Mouse (Mus musculus) limb, embryonic 11.5 days (tissue): ENCODE results near the gene Olfr668. TPM values are rescaled to one million over a fixed set of nuclear protein-coding genes. Genes with fewer than 3 reads are reported as not detected.
"Not testable (repeated sequence)": the region's sequence is repeated elsewhere in the genome, so short reads cannot be mapped to it uniquely, and the experiment has no call there.

Experiments
- ATAC-seq: fragments of 200-750 bp; cut with Nextera tagmentation; 2 replicates; pipeline ENCODE4 v1.8.0; 2017; ENCODE audit warnings: low read depth; ENCODE audit not compliant: insufficient number of reproducible peaks, low FRiP score, low TSS enrichment
- DNase-seq: peaks from one replicate; pipeline ENCODE4 v3.0.0-alpha.2; 2015; ENCODE audit warnings: low spot score
- H3K27ac ChIP-seq: fragments of 300-500 bp; sonication (generic); replicated peaks from 2 replicates; pipeline ENCODE4 v1.5.1; 2014; ENCODE audit warnings: low read depth, mild to moderate bottlenecking, low read length
- H3K27me3 ChIP-seq: fragments of 300-500 bp; sonication (generic); 2 replicates; pipeline ENCODE4 v1.6.1; 2014; ENCODE audit warnings: mild to moderate bottlenecking, low read length, mixed read lengths; ENCODE audit not compliant: control insufficient read depth, insufficient read depth
- H3K36me3 ChIP-seq: fragments of 300-500 bp; sonication (generic); 2 replicates; pipeline ENCODE4 v1.6.1; 2014; ENCODE audit warnings: mild to moderate bottlenecking, low read length, moderate library complexity, mixed read lengths; ENCODE audit not compliant: control insufficient read depth, insufficient read depth
- H3K4me1 ChIP-seq: fragments of 300-500 bp; sonication (generic); 2 replicates; pipeline ENCODE4 v1.6.1; 2014; ENCODE audit warnings: low read length, mixed read lengths; ENCODE audit not compliant: control insufficient read depth, insufficient read depth
- H3K4me2 ChIP-seq: fragments of 300-500 bp; sonication (generic); 2 replicates; pipeline ENCODE4 v1.6.1; 2014; ENCODE audit warnings: low read depth, mild to moderate bottlenecking, moderate library complexity; ENCODE audit not compliant: severe bottlenecking
- H3K4me3 ChIP-seq: fragments of 300-500 bp; sonication (generic); 2 replicates; pipeline ENCODE4 v1.5.1; 2014; ENCODE audit warnings: low read depth, low read length
- H3K9ac ChIP-seq: fragments of 300-500 bp; sonication (generic); 2 replicates; pipeline ENCODE4 v1.6.1; 2014; ENCODE audit warnings: mild to moderate bottlenecking, low read length
- H3K9me3 ChIP-seq: fragments of 300-500 bp; sonication (generic); 2 replicates; pipeline ENCODE4 v1.6.1; 2016; ENCODE audit warnings: low read length; ENCODE audit not compliant: control insufficient read depth
- whole genome bisulfite sequencing: fragments of 180-500 bp; shearing (Covaris S2); extraction: QIAGEN DNeasy Blood & Tissue Kit; methylation state at CpG from one replicate; pipeline ENCODE4 v1.1.7; 2014; 5-methylcytosine and 5-hydroxymethylcytosine counted together
- polyA plus RNA-seq: library from polyadenylated mRNA; unstranded; fragments of >200 nt; fragmentation: Nextera tagmentation; extraction: Ambion mirVana; gene quantifications from 2 replicates; pipeline ENCODE4 v1.2.1, GENCODE M21; 2014

Olfr668 gene
- not detected in 2 replicates for polyA plus RNA-seq

- no peak within 1 kb of the TSS for H3K4me2 ChIP-seq
- WGBS, result 81% methylated on average over 1 of the region's 1 CpGs
Measured at GRCm38 (mm10) chr7:104927957-104928356, at the start of gene Olfr668. Gene Olfr668, minus strand, starts transcription at chr7:104928057.

GRCm38 (mm10) chr7:104972507-104972906 is 44.6 kb upstream of the Olfr668 start:
- not testable (repeated sequence) for H3K4me3 ChIP-seq, H3K36me3 ChIP-seq, H3K4me1 ChIP-seq, H3K9me3 ChIP-seq, H3K27me3 ChIP-seq, DNase-seq, H3K27ac ChIP-seq, H3K4me2 ChIP-seq, H3K9ac ChIP-seq, ATAC-seq
- 80% methylated on average over 2 of the region's 2 CpGs for WGBS

More at GRCm38 (mm10) chr7:104927957-104928356, at the start of gene Olfr668:
- Histone ChIP-seq H3K27ac (no peak within 1 kb of the TSS), H3K9me3 (no peaks in the 10 kb centered on the region), H3K4me1 (no peaks in the 10 kb centered on the region), H3K4me3 (no peak within 1 kb of the TSS), H3K9ac (no peak within 1 kb of the TSS), H3K27me3 (no peaks in the 10 kb centered on the region), H3K36me3 (no peaks in the 10 kb centered on the region)
- ATAC-seq, result no peak
- DNase-seq, result no peak

DNA sequence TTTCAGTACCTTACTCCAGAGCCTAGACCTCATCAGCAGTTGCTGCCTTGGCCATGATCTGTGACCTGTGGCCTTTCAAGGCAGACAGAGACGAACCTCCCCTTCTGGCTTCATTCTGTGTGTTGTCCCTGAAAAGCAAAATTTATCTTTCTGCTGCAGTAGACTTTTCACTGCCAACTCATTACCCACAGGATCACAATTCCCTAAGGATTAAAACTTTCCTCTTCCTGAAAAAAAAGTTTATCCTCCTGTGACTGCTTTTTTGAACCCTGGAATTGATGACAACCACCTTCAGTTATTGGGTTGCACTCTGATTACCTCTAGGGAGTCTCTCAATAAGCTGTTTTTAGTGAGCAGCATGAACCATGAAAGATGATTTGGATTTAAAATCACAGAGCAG is 34.7 kb upstream of the Olfr668 start, which contains the start of gene Olfr670:
Olfr670 (minus strand) TSS at position 101 of the 400 bp plus-strand sequence.
- H3K4me2 ChIP-seq, result no peak within 1 kb of the TSS
- H3K27ac ChIP-seq, result no peak within 1 kb of the TSS
- H3K9ac ChIP-seq, result no peak within 1 kb of the TSS
- DNase-seq (no peak), ATAC-seq (no peak)
- H3K27me3 ChIP-seq, result no peaks in the 10 kb centered on the region
- H3K36me3 ChIP-seq, result no peaks in the 10 kb centered on the region
- no peak within 1 kb of the TSS for H3K4me3 ChIP-seq
- WGBS, result 71% methylated on average over 1 of the region's 1 CpGs
- no peaks in the 10 kb centered on the region; the same call in 1 of the 2 replicates for H3K9me3 ChIP-seq
- no peaks in the 10 kb centered on the region for H3K4me1 ChIP-seq

- ATAC-seq, DNase-seq, H3K9ac ChIP-seq, H3K9me3 ChIP-seq, H3K4me2 ChIP-seq, H3K4me1 ChIP-seq, H3K27ac ChIP-seq, H3K36me3 ChIP-seq, H3K4me3 ChIP-seq, H3K27me3 ChIP-seq: not testable (repeated sequence)
- WGBS, result 94% methylated on average over 16 of the region's 16 CpGs
Measured at GRCm38 (mm10) chr7:104950234-104950633, 22.4 kb upstream of the Olfr668 start.

- Histone ChIP-seq H3K4me2 (no peak within 1 kb of the TSS), H3K9ac (no peak within 1 kb of the TSS), H3K9me3 (no peaks in the 10 kb centered on the region), H3K4me3 (no peak within 1 kb of the TSS), H3K4me1 (no peaks in the 10 kb centered on the region), H3K27me3 (no peaks in the 10 kb centered on the region), H3K27ac (no peak within 1 kb of the TSS), H3K36me3 (no peaks in the 10 kb centered on the region)
- 90% methylated on average over 1 of the region's 1 CpGs for WGBS
- no peak for DNase-seq
- no peak for ATAC-seq
Measured at GRCm38 (mm10) chr7:104933940-104934339, 6.1 kb upstream of the Olfr668 start, which contains the start of gene Olfr669. Gene Olfr669, plus strand, starts transcription at chr7:104934240.

- no peak within 1 kb of the TSS for H3K9ac ChIP-seq
- H3K27me3 ChIP-seq, result no peaks in the 10 kb centered on the region
- 87% methylated on average over 1 of the region's 1 CpGs for WGBS
- DNase-seq (no peak), ATAC-seq (no peak)
- H3K4me1 ChIP-seq, result no peaks in the 10 kb centered on the region
- no peak within 1 kb of the TSS for H3K27ac ChIP-seq
- H3K4me3 ChIP-seq, result no peak within 1 kb of the TSS
- no peaks in the 10 kb centered on the region for H3K9me3 ChIP-seq
- no peaks in the 10 kb centered on the region for H3K36me3 ChIP-seq
- no peak within 1 kb of the TSS for H3K4me2 ChIP-seq
Measured at GRCm38 (mm10) chr7:104921382-104921781, 6.5 kb downstream of the Olfr668 start, which contains the start of gene Olfr667. Gene Olfr667, minus strand, starts transcription at chr7:104921482.

GRCm38 (mm10) chr7:104895852-104896251 is 32.0 kb downstream of the Olfr668 start, which contains the start of gene Olfr666:
Gene Olfr666, minus strand, starts transcription at chr7:104895952.
- H3K27me3 ChIP-seq, result no peaks in the 10 kb centered on the region
- H3K9me3 ChIP-seq, result no peaks in the 10 kb centered on the region
- H3K27ac ChIP-seq, result no peak within 1 kb of the TSS
- ATAC-seq (no peak), DNase-seq (no peak)
- H3K4me2 ChIP-seq, result no peak within 1 kb of the TSS
- no peaks in the 10 kb centered on the region for H3K36me3 ChIP-seq
- no peaks in the 10 kb centered on the region for H3K4me1 ChIP-seq
- 83% methylated on average over 2 of the region's 2 CpGs for WGBS
- H3K4me3 ChIP-seq, result no peak within 1 kb of the TSS
- no peak within 1 kb of the TSS for H3K9ac ChIP-seq

- Histone ChIP-seq H3K27me3 (no peaks in the 10 kb centered on the region), H3K9me3 (no peaks in the 10 kb centered on the region), H3K4me1 (no peaks in the 10 kb centered on the region), H3K36me3 (no peaks in the 10 kb centered on the region), H3K9ac (no peak within 1 kb of the TSS), H3K27ac (no peak within 1 kb of the TSS), H3K4me2 (no peak within 1 kb of the TSS), H3K4me3 (no peak within 1 kb of the TSS)
- ATAC-seq (no peak), DNase-seq (no peak)
- 45% methylated on average over 1 of the region's 1 CpGs for WGBS
Measured at GRCm38 (mm10) chr7:104877731-104878130, 50.1 kb downstream of the Olfr668 start, which contains the start of gene Olfr665. Gene Olfr665, plus strand, starts transcription at chr7:104878031.
